Mouse (Mus musculus) liver, adult 2 months (tissue): ENCODE measurements around the gene Hes2.

Experiments
- CTCF ChIP-seq: fragments of 200-500 bp; IDR thresholded peaks from 2 replicates; pipeline ENCODE4 v1.5.1; 2011; ENCODE audit warnings: low read depth, low read length, control low read depth
- POLR2A ChIP-seq: fragments of 200-500 bp; IDR thresholded peaks from 2 replicates; pipeline ENCODE4 v1.6.1; 2011; ENCODE audit warnings: low read length, control low read depth; ENCODE audit not compliant: insufficient read depth; ENCODE audit errors: extremely low read depth

GRCm38 (mm10) chr4:152140441-152140840, 18.2 kb upstream of the Hes2 start:
- no peak for TF ChIP-seq POLR2A
- TF ChIP-seq CTCF, result peak; percentile 83
